Mouse (Mus musculus): Measurements from ENCODE around the gene Mtrex.

Mtrex gene

GRCm38 (mm10) chr13:112870039-112870690 lies 57.0 kb downstream of the Mtrex start:
- in situ Hi-C loops (cut with MseI, MboI): loop anchor here in 1 of 2 experiments (25.0 kb wide), 1 partner anchor 183 kb away; no protein-coding TSS in a partner anchor

DNA sequence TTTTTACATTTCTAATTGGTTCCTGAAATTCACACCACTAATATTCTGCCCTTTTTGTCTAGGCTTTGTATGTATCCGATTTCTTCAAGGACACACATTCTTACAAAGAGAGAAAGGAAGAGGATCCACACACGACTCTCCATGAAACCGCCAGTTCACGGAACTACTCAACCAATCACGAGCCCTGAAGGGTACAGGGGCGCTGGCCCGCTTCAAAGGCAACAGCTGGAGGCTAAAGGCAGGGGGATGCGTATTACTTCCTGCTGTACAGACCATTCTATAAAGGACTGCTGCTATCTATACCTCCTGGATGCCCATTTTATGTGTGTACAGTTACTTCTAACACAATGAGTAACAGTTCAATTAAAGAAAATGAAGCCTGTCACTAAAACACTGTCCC lies 59.8 kb downstream of the Mtrex start:
- in situ Hi-C loops (cut with MseI, MboI): loop anchor here in 1 of 2 experiments (25.0 kb wide), 1 partner anchor 180 kb away; no protein-coding TSS in a partner anchor

DNA sequence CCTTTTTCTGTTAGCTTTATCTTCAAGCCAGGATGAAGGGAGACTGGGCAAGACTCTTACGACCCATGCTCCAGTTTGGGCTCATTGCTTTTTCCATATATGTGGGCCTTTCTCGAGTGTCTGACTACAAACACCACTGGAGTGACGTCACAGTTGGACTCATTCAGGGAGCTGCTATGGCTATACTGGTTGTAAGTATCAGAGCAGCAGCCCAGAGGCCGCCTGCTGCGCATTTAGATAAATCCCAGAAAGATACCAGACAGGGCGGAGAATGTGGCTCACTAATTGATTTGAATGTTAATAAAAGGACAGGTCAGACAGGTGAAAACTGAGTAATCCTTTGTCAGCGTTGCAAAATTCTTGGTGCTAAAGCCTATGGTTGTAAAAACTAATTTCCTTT lies 60.4 kb downstream of the Mtrex start:
- in situ Hi-C loops (cut with MseI, MboI): loop anchor here in 1 of 2 experiments (25.0 kb wide), 1 partner anchor 179 kb away; no protein-coding TSS in a partner anchor

GRCm38 (mm10) chr13:112862978-112863677 lies 64.1 kb downstream of the Mtrex start:
- in situ Hi-C loops (cut with MseI, MboI): loop anchor here in 1 of 2 experiments (25.0 kb wide), 1 partner anchor 176 kb away; no protein-coding TSS in a partner anchor

- in situ Hi-C loops (cut with MseI, MboI): loop anchor here in 1 of 2 experiments (25.0 kb wide), 1 partner anchor 175 kb away; no protein-coding TSS in a partner anchor
Observed at GRCm38 (mm10) chr13:112862342-112862741, 64.9 kb downstream of the Mtrex start.

DNA sequence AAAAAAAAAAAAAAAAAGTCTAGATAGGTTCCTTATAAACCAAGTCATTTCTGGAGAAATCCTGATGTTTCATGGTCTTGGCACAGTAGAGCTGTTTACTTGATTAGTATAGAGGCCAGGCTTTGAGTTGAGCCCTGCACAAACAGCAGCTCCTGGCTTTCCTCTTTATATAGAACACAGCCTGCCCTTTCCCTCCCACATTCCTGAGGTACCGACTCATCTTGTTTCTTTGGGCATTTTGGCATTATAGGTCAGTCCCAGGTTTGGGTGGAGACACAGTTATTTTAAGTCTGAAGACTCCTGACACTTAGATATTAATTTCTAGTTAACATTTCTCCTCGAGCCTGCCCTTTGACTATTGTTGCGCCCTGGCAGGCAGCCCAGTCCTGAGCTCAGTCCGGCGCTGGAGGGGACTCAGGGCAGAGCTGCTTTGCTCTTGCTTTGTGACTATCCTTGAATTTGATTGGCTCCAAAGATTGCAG lies 65.3 kb downstream of the Mtrex start:
- in situ Hi-C loops (cut with MseI, MboI): loop anchor here in 1 of 2 experiments (25.0 kb wide), 1 partner anchor 175 kb away; no protein-coding TSS in a partner anchor

DNA sequence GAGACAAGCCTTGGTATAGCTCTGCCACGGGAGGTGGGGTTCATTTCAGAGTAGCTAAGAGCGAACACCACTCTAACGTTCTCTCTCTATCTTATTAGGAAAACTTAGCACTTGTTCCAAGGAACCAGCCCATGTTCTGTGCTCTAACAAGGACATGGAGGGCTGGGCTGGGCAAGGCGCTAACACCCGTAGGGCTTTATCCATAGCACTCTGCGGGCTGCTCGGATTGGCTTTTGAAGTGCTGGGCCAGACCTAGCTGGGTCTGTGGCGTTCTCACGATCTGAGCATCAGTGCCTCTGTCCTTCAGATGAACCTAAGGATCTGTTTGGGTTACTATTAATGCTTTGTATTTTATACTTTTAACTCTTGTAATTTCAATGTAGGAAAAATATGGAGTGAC lies 66.3 kb downstream of the Mtrex start:
- in situ Hi-C loops (cut with MseI, MboI): loop anchor here in 1 of 2 experiments (25.0 kb wide), 1 partner anchor 174 kb away; no protein-coding TSS in a partner anchor

DNA sequence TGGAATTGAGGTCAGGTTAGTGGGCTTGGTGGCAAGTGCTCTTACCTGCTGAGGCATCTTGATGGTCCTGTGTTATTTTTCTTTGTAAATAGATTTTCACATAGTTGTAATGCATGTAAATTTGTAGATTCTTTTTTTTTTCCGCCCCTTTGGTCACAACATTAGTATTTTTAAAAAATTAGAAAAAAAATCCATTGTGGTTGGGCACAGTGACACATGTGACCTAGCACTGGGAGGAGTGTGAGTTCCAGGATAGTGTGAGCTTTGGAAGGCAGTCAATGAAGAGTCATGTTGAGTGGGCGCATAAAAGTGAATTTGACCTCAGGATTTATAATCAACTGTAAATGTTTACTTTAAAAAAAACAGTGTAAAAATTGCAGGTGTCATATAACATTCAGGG lies 66.8 kb downstream of the Mtrex start:
- in situ Hi-C loops (cut with MseI, MboI): loop anchor here in 1 of 2 experiments (25.0 kb wide), 1 partner anchor 173 kb away; no protein-coding TSS in a partner anchor

GRCm38 (mm10) chr13:112859574-112860134 lies 67.5 kb downstream of the Mtrex start:
- in situ Hi-C loops (cut with MseI, MboI): loop anchor here (10.0 to 25.0 kb wide), 2 partner anchors 172 to 185 kb away; no protein-coding TSS in a partner anchor

GRCm38 (mm10) chr13:112857921-112858320 lies 69.3 kb downstream of the Mtrex start:
- in situ Hi-C loops (cut with MseI, MboI): loop anchor here (10.0 to 25.0 kb wide), 2 partner anchors 171 to 183 kb away; no protein-coding TSS in a partner anchor

- in situ Hi-C loops (cut with MseI, MboI): loop anchor here (10.0 to 25.0 kb wide), 2 partner anchors 167 to 180 kb away; no protein-coding TSS in a partner anchor
Observed at GRCm38 (mm10) chr13:112854402-112854801, 72.8 kb downstream of the Mtrex start.

DNA sequence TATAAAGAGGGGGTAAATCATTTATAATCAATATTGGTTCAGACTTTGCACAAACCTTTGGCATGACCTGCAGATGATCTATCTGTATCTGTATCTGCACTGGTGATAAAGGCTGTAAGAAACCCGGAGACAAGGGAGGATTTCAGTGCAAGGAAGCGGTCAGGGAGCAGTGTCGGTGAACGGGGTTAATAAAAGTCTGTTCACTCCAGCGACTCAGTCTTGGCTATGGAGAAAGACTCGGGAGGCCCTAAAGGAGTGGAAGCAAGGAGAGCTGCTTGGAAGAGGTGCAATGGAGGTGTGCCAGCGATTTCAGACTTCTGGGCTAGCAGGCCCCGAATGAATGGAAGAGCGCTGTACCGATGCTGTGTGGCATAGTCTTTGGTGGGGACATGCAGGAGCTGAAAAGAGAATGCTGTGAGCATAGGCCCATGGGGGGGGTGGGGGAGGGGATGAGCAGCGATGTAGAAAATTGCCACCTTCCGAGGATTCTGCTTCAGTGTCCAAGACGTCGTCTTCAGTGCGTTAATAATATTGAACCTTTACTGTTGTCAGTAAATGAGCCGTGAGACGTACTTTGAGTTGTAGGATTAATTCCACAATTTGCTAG lies 73.4 kb downstream of the Mtrex start:
- in situ Hi-C loops (cut with MseI, MboI): loop anchor here (10.0 to 25.0 kb wide), 2 partner anchors 167 to 179 kb away; no protein-coding TSS in a partner anchor

- in situ Hi-C loops (cut with MseI, MboI): no loop called here
Observed at GRCm38 (mm10) chr13:112845931-112846330, 81.3 kb downstream of the Mtrex start.

DNA sequence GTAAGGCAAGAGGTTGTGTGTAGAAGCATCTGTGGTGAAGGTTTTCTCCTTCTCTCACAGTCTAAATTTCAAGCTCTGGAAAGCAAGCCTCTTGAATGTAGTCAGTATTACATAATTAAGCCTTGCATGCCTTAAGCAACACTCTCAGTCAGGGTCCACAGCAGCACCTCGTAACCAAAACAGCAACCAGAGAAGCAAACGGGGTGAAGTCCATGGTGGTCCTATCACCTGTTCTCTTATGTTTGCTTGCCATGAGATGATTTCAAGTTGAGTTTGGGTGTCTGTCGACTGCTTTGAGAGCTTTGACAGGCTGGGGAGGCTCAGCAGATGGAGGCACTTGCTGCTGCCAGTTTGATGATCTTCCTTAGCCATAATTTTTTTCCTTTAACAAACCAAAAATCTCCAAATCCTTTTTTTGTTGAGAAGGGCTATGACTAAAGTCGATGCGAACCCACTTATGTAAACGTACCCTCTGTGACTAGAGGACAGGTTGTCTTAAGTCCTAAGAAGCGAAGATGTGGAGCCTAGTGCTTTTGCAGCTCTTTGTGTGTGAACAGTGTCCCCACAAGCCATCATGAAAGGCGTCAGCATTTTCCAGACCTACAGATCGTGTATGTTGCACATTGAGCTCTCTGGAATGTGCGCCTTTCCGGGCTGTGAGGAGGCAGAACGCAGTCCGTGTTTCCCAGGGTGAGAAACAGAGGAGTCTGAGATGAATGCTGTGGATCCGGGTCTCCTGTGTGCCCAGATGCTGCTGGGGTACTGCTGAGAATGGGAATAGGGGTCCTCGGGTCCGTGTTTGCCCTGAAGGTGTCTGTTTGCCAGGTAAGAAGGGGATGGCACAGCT lies 86.7 kb downstream of the Mtrex start:
- in situ Hi-C loops (cut with MseI, MboI): no loop called here

- in situ Hi-C loops (cut with MseI, MboI): no loop called here
Observed at GRCm38 (mm10) chr13:112838562-112839232, 88.5 kb downstream of the Mtrex start.

- in situ Hi-C loops (cut with MseI, MboI): no loop called here
Observed at GRCm38 (mm10) chr13:112837621-112838155, 89.5 kb downstream of the Mtrex start.

DNA sequence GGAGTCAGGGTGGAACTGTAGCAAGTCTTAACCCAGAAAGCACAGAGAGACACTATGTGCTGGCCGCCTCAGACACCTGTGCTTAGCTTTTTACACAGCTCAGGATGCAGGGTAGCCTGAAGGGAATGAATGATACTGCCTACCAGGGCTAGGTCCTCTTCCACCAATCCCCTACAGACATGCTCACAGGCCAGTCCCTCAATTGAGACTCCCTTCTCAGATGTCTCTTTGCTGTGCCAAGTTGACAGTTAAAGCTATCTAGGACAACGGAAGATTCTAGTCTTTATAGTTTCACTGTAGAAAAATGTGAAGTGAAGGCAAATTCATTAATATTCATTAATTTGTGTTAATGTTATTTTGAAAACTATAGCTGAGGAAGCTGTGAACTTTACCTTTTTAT lies 90.2 kb downstream of the Mtrex start:
- in situ Hi-C loops (cut with MseI, MboI): no loop called here

- in situ Hi-C loops (cut with MseI, MboI): no loop called here
Observed at GRCm38 (mm10) chr13:112835113-112835512, 92.1 kb downstream of the Mtrex start.

GRCm38 (mm10) chr13:112833895-112834263 lies 93.3 kb downstream of the Mtrex start:
- in situ Hi-C loops (cut with MseI, MboI): no loop called here

Data from mouse trophoblast stem cell (cell line).